Mouse (Mus musculus) lung, postnatal 0 days (tissue): ENCODE data around the gene Lyl1. TPM values are rescaled to one million over a fixed set of nuclear protein-coding genes. Genes with fewer than 3 reads are reported as not detected.
A peak's percentile ranks its signal among the peaks of the same experiment; 100 is the strongest.

Experiments
- ATAC-seq: fragments of 200-750 bp; cut with Nextera tagmentation; 2 replicates; pipeline ENCODE4 v1.8.0; 2017; ENCODE audit warnings: moderate library complexity
- DNase-seq: peaks from one replicate; pipeline ENCODE4 v3.0.0-alpha.2; 2016; ENCODE audit warnings: low spot score
- H3K27ac ChIP-seq: fragments of 300-500 bp; sonication (generic); 2 replicates; pipeline ENCODE4 v1.5.1; 2014; ENCODE audit warnings: antibody characterized with exemption, mild to moderate bottlenecking, low read length, mixed read lengths
- H3K27me3 ChIP-seq: fragments of 300-500 bp; sonication (generic); replicated peaks from 2 replicates; pipeline ENCODE4 v1.6.1; 2014; ENCODE audit warnings: low read length, mixed read lengths; ENCODE audit not compliant: insufficient read depth
- H3K36me3 ChIP-seq: fragments of 300-500 bp; sonication (generic); 2 replicates; pipeline ENCODE4 v1.6.1; 2014; ENCODE audit warnings: low read length, mixed read lengths; ENCODE audit not compliant: insufficient read depth
- H3K4me1 ChIP-seq: fragments of 300-500 bp; sonication (generic); 2 replicates; pipeline ENCODE4 v1.6.1; 2014; ENCODE audit warnings: antibody characterized with exemption, low read depth, low read length, mixed read lengths; ENCODE audit not compliant: insufficient read depth
- H3K4me2 ChIP-seq: fragments of 300-500 bp; sonication (generic); replicated peaks from 2 replicates; pipeline ENCODE4 v1.6.1; 2014; ENCODE audit warnings: low read depth, mild to moderate bottlenecking, low read length, moderate library complexity, mixed read lengths
- H3K4me3 ChIP-seq: fragments of 300-500 bp; sonication (generic); 2 replicates; pipeline ENCODE4 v1.5.1; 2014; ENCODE audit warnings: low read depth, low read length
- H3K9ac ChIP-seq: fragments of 300-500 bp; sonication (generic); replicated peaks from 2 replicates; pipeline ENCODE4 v1.6.1; 2014; ENCODE audit warnings: low read depth, mild to moderate bottlenecking
- H3K9me3 ChIP-seq: fragments of 300-500 bp; sonication (generic); 2 replicates; pipeline ENCODE4 v1.6.1; 2016; ENCODE audit warnings: low read length, mixed read lengths
- CTCF ChIP-seq: IDR thresholded peaks from 2 replicates; pipeline ENCODE4 v1.5.1; 2016; ENCODE audit warnings: antibody characterized with exemption, mild to moderate bottlenecking
- EP300 ChIP-seq: IDR thresholded peaks from 2 replicates; pipeline ENCODE4 v1.6.1; 2016; ENCODE audit warnings: antibody characterized with exemption, mild to moderate bottlenecking, control low read depth
- WGBS: fragments of 180-500 bp; shearing (Covaris S2); extraction: QIAGEN DNeasy Blood & Tissue Kit; methylation state at CpG from one replicate; pipeline ENCODE4 v1.1.7; 2014; 5-methylcytosine and 5-hydroxymethylcytosine counted together
- polyA plus RNA-seq: library from polyadenylated mRNA; unstranded; fragments of >200 nt; fragmentation: Nextera tagmentation; extraction: Ambion mirVana; gene quantifications from 2 replicates; pipeline ENCODE4 v1.2.1, GENCODE M21; 2015

Lyl1 gene
- polyA plus RNA-seq, 1 experiment from 2014 or later, result 11.6 TPM

GRCm38 (mm10) chr8:84661458-84661871 lies 39.8 kb upstream of the Lyl1 start:
- peak overlapping the region; percentile 79 for H3K4me2 ChIP-seq
- no peaks in the 10 kb centered on the region for H3K9me3 ChIP-seq
- peak; percentile 98 for DNase-seq
- TF ChIP-seq CTCF, result no peak; the same call in 1 of the 2 replicates
- peak; percentile 86 for TF ChIP-seq EP300
- WGBS, result under 1% methylated on average over 24 of the region's 24 CpGs
- peak overlapping the region; percentile 97 for H3K4me3 ChIP-seq
- peaks cover 27% of the 10 kb centered on the region for H3K4me1 ChIP-seq
- H3K27ac ChIP-seq, result peak overlapping the region; percentile 99
- ATAC-seq, result peak; percentile 69
- H3K27me3 ChIP-seq, result no peaks in the 10 kb centered on the region
- H3K36me3 ChIP-seq, result no peaks in the 10 kb centered on the region
- H3K9ac ChIP-seq, result peak overlapping the region; percentile 99

- DNase-seq (peak; percentile 60), ATAC-seq (peak; percentile 3; the same call in 1 of the 2 replicates)
- Histone ChIP-seq H3K27ac (peak overlapping the region; percentile 99), H3K27me3 (no peaks in the 10 kb centered on the region), H3K4me3 (peak overlapping the region; percentile 97), H3K36me3 (no peaks in the 10 kb centered on the region), H3K4me2 (peak overlapping the region; percentile 79), H3K9me3 (no peaks in the 10 kb centered on the region), H3K9ac (peak overlapping the region; percentile 99), H3K4me1 (peaks cover 24% of the 10 kb centered on the region)
- WGBS, result under 1% methylated on average over 57 of the region's 61 CpGs
- TF ChIP-seq EP300 (no peak), CTCF (no peak)
Measured at GRCm38 (mm10) chr8:84661961-84662571, 39.2 kb upstream of the Lyl1 start.

DNA sequence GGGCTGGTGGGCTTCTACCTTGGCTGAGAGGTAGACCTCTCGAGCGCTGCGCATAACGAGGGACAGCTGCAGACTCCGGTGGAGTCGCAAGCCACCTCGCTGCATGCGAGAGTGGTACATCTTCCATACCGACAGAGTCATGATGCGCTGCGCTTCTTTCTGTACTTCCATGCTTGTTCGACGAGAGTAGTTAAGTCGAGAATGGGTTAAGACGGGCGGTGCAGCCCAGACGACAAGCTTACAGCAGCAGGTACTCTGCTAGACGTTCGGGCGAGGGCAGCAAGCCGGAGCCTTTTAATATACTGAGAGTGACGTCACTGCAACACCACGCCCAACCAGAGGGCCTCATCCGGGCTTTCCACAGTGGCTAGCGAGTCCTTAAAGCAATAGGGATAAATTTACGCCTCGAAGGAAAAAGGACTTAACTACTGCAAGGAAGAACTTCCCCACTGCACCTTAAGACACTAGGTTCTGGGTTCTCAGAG lies 38.6 kb upstream of the Lyl1 start, which contains the start of gene Ier2:
Ier2 (minus strand) TSS at position 272 of the 485 bp plus-strand sequence.
- H3K27me3 ChIP-seq, result no peaks in the 10 kb centered on the region
- H3K4me3 ChIP-seq, result peak within 1 kb of the TSS; percentile 97
- 0% methylated on average over 27 of the region's 27 CpGs for WGBS
- ATAC-seq (peak; percentile 66), DNase-seq (peak; percentile 99)
- H3K4me2 ChIP-seq, result peak within 1 kb of the TSS; percentile 79
- H3K27ac ChIP-seq, result peak within 1 kb of the TSS; percentile 99
- peaks cover 19% of the 10 kb centered on the region for H3K4me1 ChIP-seq
- no peaks in the 10 kb centered on the region for H3K36me3 ChIP-seq
- TF ChIP-seq EP300, result peak; percentile 76; the same call in 1 of the 2 replicates
- peak; percentile 28 for TF ChIP-seq CTCF
- H3K9me3 ChIP-seq, result no peaks in the 10 kb centered on the region
- H3K9ac ChIP-seq, result peak within 1 kb of the TSS; percentile 99

GRCm38 (mm10) chr8:84663483-84664327 lies 37.6 kb upstream of the Lyl1 start:
- Histone ChIP-seq H3K9me3 (no peaks in the 10 kb centered on the region), H3K4me1 (peaks cover 15% of the 10 kb centered on the region), H3K4me3 (peak overlapping the region; percentile 97), H3K27me3 (no peaks in the 10 kb centered on the region), H3K9ac (peak overlapping the region; percentile 48), H3K4me2 (peak overlapping the region; percentile 79), H3K27ac (peak overlapping the region; percentile 99), H3K36me3 (no peaks in the 10 kb centered on the region)
- TF ChIP-seq EP300 (peak; percentile 91), CTCF (no peak)
- DNase-seq (peak; percentile 99), ATAC-seq (peak; percentile 75)
- 1% methylated on average over 43 of the region's 43 CpGs for WGBS

DNA sequence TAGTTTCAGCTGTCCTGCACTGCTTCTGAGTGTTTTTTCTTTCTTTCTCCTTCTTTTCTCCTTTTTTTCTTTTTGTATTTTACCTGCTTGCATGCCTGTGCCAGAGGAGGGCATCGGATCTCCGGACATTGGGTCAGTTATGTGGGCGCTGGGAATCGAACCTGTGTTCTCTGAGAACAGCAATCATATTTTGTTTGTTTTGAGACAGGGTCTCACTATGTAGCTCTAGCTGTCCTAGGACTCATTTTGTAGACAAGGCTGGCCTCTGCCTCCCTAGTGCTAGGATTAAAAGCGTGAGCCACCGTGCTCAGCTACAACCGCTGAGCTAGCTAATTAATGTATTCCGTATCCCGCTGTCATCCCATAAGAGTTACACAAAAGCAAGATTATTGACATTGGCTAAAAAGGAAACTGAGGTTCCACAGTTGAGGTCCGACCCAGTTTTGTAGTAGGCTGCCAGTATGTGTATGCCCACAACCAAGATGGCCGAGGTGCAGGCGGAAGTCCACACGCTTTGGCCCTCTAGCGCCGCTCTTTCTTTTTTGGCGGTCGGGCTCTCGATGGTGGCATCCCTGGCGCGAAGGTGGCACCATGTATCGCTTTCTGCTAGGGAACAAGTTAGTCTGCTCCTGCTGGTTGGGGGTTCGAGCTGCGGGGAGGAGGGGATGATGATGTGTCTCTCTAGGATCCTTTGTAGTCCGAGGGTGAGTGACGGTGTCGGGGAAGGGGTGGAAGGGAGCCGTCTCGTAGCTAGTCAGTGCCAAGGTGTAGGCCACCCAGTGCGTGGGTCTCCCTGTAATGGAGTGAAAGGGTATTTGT lies 36.5 kb upstream of the Lyl1 start:
- no peaks in the 10 kb centered on the region for H3K27me3 ChIP-seq
- DNase-seq, result peak; percentile 93
- peaks cover 11% of the 10 kb centered on the region for H3K4me1 ChIP-seq
- peak; percentile 13 for ATAC-seq
- under 1% methylated on average over 29 of the region's 29 CpGs for WGBS
- no peaks in the 10 kb centered on the region for H3K36me3 ChIP-seq
- H3K27ac ChIP-seq, result peak overlapping the region; percentile 99
- H3K9ac ChIP-seq, result peak overlapping the region; percentile 48
- peak overlapping the region; percentile 79 for H3K4me2 ChIP-seq
- no peaks in the 10 kb centered on the region for H3K9me3 ChIP-seq
- TF ChIP-seq EP300, result no peak
- peak; percentile 77 for TF ChIP-seq CTCF
- peak overlapping the region; percentile 97 for H3K4me3 ChIP-seq
